Mouse (Mus musculus) hindbrain, postnatal 0 days (tissue): ENCODE data around the gene Satb2. TPM values are rescaled to one million over a fixed set of nuclear protein-coding genes. Genes with fewer than 3 reads are reported as not detected.
"Not testable (repeated sequence)": the region's sequence is repeated elsewhere in the genome, so short reads cannot be mapped to it uniquely, and the experiment has no call there.

Experiments used
- ATAC-seq: fragments of 200-750 bp; cut with Nextera tagmentation; 2 replicates; pipeline ENCODE4 v1.8.0; 2017; ENCODE audit warnings: mild to moderate bottlenecking, moderate TSS enrichment, moderate library complexity
- DNase-seq: peaks from one replicate; pipeline ENCODE4 v3.0.0-alpha.2; 2015; ENCODE audit warnings: low spot score
- H3K27ac ChIP-seq: fragments of 300-500 bp; sonication (generic); 2 replicates; pipeline ENCODE4 v1.5.1; 2014; ENCODE audit warnings: mild to moderate bottlenecking
- H3K27me3 ChIP-seq: fragments of 300-500 bp; sonication (generic); 2 replicates; pipeline ENCODE4 v1.6.1; 2014; ENCODE audit warnings: low read length, mixed read lengths; ENCODE audit not compliant: insufficient read depth
- H3K36me3 ChIP-seq: fragments of 300-500 bp; sonication (generic); 2 replicates; pipeline ENCODE4 v1.6.1; 2014; ENCODE audit warnings: low read length, mixed read lengths; ENCODE audit not compliant: insufficient read depth
- H3K4me1 ChIP-seq: fragments of 300-500 bp; sonication (generic); 2 replicates; pipeline ENCODE4 v1.6.1; 2014; ENCODE audit warnings: antibody characterized with exemption, low read length, mixed read lengths; ENCODE audit not compliant: insufficient read depth
- H3K4me2 ChIP-seq: fragments of 300-500 bp; sonication (generic); 2 replicates; pipeline ENCODE4 v1.6.1; 2014; ENCODE audit warnings: low read depth, mild to moderate bottlenecking, low read length, moderate library complexity, mixed read lengths
- H3K4me3 ChIP-seq: fragments of 300-500 bp; sonication (generic); 2 replicates; pipeline ENCODE4 v1.5.1; 2014; ENCODE audit warnings: low read length
- H3K9ac ChIP-seq: fragments of 300-500 bp; sonication (generic); replicated peaks from 2 replicates; pipeline ENCODE4 v1.6.1; 2014; ENCODE audit warnings: mild to moderate bottlenecking, low read length, moderate library complexity, mixed read lengths
- H3K9me3 ChIP-seq: fragments of 300-500 bp; sonication (generic); 2 replicates; pipeline ENCODE4 v1.6.1; 2016; ENCODE audit warnings: low read length, mixed read lengths
- CTCF ChIP-seq: IDR thresholded peaks from 2 replicates; pipeline ENCODE4 v1.5.1; 2016; ENCODE audit warnings: antibody characterized with exemption, control low read depth, low read depth
- WGBS: fragments of 180-500 bp; shearing (Covaris S2); extraction: QIAGEN DNeasy Blood & Tissue Kit; methylation state at CpG from one replicate; pipeline ENCODE4 v1.1.7; 2014; 5-methylcytosine and 5-hydroxymethylcytosine counted together
- polyA plus RNA-seq: library from polyadenylated mRNA; unstranded; fragments of >200 nt; fragmentation: Nextera tagmentation; extraction: Ambion mirVana; gene quantifications from 2 replicates; pipeline ENCODE4 v1.2.1, GENCODE M21; 2015
- total RNA-seq: library from RNA; depleted of rRNA; stranded (reverse); fragments of >200 nt; gene quantifications from 2 replicates; pipeline ENCODE4 v1.2.3, GENCODE M21; 2014

Satb2 gene
- total and polyA plus RNA-seq, 2 experiments from 2014 or later = 1.1 to 1.7 TPM

DNA sequence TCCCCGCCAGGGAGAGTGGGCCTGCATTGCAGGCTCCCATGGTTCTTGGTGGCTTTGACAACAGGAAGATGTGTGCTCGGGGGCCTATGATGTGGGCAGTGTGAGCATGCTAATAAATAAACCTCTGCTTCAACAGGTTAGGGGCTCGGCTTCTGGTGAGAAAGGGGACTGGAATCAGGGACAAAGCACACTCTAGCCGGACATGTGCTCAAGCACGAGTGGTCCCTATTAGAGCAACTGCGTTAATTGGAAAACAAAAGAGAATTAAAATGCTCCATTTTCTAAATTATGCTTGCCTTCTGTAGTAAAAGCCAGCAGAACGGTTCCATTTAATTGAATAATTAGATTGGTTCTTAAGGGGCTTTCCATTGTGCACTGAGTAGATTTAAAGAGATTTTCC lies 177.8 kb downstream of the Satb2 start:
- WGBS = 54% methylated on average over 7 of the region's 7 CpGs
- Histone ChIP-seq H3K4me1 (no peaks in the 10 kb centered on the region), H3K27ac (no peak overlapping the region), H3K27me3 (no peaks in the 10 kb centered on the region), H3K9ac (no peak overlapping the region), H3K36me3 (no peaks in the 10 kb centered on the region), H3K9me3 (no peaks in the 10 kb centered on the region), H3K4me2 (no peak overlapping the region), H3K4me3 (no peak overlapping the region)
- TF ChIP-seq CTCF = no peak
- ATAC-seq = no peak
- no peak for DNase-seq

DNA sequence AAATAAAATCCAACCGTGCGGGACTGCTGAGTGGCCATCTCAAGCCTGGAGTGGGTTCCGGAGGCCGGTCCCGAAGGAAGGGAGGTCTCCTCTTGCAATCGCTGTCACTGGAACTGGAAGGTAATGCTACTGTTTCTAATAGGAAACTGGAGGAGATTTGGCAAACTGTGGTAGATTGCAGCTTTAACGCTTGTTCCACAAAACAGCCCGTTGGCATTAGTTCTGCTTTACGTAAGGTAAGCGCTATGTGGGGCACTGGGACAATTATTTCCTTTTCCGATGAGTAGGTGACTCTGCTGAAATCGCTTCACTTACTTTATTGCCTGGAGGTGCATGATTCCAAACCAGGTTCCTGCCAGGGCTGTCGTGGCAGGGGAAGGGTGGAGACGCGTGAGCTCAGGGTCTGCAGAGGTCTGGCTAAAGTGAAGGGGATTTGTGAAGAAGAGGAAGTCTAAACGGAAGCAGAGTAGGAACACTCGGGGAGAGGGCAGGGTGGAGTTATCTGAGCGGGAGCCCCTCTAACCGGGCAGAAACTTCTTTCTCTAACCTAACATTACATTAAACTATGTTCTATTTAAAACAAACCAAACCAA lies 183.3 kb downstream of the Satb2 start:
- no peak for TF ChIP-seq CTCF
- Histone ChIP-seq H3K27ac (no peak overlapping the region), H3K9ac (no peak overlapping the region), H3K4me3 (no peak overlapping the region), H3K4me2 (no peak overlapping the region), H3K9me3 (no peaks in the 10 kb centered on the region), H3K27me3 (no peaks in the 10 kb centered on the region), H3K36me3 (no peaks in the 10 kb centered on the region), H3K4me1 (no peaks in the 10 kb centered on the region)
- DNase-seq (no peak), ATAC-seq (no peak)
- WGBS = 86% methylated on average over 19 of the region's 19 CpGs

DNA sequence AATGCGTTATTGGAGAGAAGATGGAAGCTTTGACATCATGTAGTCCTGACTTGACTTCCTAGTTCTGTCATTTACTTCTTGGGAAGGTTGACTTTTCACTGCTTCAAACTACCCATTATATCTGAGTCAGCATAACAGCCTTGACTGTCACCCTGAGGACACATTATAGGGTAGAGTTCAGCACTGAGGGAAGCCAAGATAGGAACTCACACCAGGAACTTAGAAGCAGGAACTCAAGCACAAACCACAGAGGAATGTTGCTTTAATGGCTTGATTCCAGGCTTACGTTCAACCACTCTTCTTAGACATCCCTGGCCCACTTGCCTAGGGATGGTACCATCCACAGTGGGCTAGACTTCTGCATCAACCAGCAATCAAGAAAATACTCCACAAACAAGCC lies 188.8 kb downstream of the Satb2 start:
- no peak overlapping the region for H3K4me2 ChIP-seq
- no peak overlapping the region for H3K27ac ChIP-seq
- TF ChIP-seq CTCF = no peak
- no peak overlapping the region for H3K9ac ChIP-seq
- no peaks in the 10 kb centered on the region for H3K27me3 ChIP-seq
- no peaks in the 10 kb centered on the region for H3K9me3 ChIP-seq
- H3K36me3 ChIP-seq = no peaks in the 10 kb centered on the region
- 93% methylated on average over 2 of the region's 2 CpGs for WGBS
- no peak overlapping the region for H3K4me3 ChIP-seq
- H3K4me1 ChIP-seq = no peaks in the 10 kb centered on the region
- DNase-seq (no peak), ATAC-seq (no peak)

DNA sequence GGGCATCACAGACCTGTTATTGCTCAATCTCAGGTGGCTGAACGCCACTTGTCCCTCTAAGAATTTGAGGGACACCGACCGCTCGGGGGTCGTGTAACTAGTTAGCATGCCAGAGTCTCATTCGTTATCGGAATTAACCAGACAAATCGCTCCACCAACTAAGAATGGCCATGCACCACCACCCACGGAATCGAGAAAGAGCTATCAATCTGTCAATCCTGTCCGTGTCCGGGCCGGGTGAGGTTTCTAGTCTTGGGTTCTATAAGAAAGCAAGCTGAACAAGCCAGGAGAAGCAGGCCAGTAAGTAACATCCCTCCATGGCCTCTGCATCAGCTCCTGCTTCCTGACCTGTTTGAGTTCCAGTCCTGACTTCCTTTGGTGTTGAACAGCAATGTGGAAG lies 196.3 kb downstream of the Satb2 start:
- not testable (repeated sequence) for ATAC-seq, H3K36me3 ChIP-seq, H3K4me2 ChIP-seq, H3K4me1 ChIP-seq, H3K27ac ChIP-seq, H3K9me3 ChIP-seq, H3K9ac ChIP-seq, DNase-seq, H3K4me3 ChIP-seq, H3K27me3 ChIP-seq
- WGBS = 90% methylated on average over 13 of the region's 13 CpGs

DNA sequence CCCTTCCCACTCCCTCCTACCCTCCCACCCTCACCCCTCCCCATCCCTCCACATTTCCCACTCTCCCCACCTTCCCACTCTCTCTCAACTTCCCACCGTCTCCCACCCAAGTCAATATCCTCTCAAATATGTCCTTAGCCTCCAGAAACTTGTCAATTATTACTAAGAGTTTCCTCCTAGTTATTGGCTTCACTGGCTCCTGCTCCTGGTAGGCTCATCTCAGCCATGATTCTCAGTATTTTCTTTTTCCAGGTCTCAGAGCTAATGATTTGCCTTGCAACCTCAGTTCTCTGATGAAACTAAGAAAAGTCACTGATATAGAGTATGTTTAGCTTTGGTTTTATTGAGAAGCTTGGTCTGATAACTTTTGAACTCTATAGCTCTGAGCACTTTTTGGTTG lies 214.2 kb downstream of the Satb2 start:
- Histone ChIP-seq H3K36me3 (no peaks in the 10 kb centered on the region), H3K4me1 (no peaks in the 10 kb centered on the region), H3K4me2 (no peak overlapping the region), H3K9ac (no peak overlapping the region), H3K27ac (no peak overlapping the region), H3K9me3 (no peaks in the 10 kb centered on the region), H3K27me3 (no peaks in the 10 kb centered on the region), H3K4me3 (no peak overlapping the region)
- no peak for TF ChIP-seq CTCF
- no peak for DNase-seq
- ATAC-seq = no peak
- 71% methylated on average over 1 of the region's 1 CpGs for WGBS

DNA sequence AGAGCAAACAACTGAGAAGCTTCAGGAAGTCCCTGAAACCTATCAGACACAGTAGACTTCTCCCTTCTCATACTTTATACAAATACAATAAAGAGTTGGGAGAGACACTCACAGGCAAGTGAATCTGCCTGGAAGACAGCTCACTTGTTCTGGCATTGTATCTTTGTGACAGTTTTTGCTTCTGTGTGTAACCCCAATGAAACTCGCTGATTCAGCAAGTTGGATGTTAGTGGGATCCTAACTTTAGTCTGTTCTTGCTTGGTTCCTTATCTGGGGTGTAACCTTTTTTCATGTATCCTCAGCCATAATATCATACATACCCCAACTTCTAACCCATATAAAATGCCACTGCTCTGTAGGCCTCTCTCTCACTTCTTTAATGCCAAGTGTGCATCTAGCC lies 216.9 kb downstream of the Satb2 start:
- 100% methylated on average over 1 of the region's 1 CpGs for WGBS
- Histone ChIP-seq H3K4me1 (no peaks in the 10 kb centered on the region), H3K9ac (no peak overlapping the region), H3K27me3 (no peaks in the 10 kb centered on the region), H3K4me3 (no peak overlapping the region), H3K4me2 (no peak overlapping the region), H3K9me3 (no peaks in the 10 kb centered on the region), H3K27ac (no peak overlapping the region), H3K36me3 (no peaks in the 10 kb centered on the region)
- ATAC-seq (no peak), DNase-seq (no peak)
- no peak for TF ChIP-seq CTCF

DNA sequence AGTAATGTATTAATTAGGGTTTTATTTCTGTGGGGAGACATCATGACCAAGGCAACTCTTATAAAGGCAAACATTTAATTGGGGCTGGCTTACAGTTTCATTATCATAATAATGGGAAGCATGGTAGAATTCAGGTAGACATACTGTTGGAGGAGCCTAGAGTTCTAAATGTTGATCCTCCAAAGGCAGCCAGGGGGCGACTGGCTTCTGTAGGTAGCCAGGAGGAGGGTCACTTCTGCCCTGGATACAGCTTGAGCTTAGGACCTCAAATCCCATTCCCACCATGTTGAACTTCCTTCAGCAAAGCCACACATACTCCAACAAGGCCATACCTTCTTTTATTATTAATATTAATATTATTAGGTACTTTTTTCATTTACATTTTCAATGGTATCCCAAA lies 225.2 kb downstream of the Satb2 start:
- H3K9me3 ChIP-seq = no peaks in the 10 kb centered on the region

More for the DNA sequence above, 225.2 kb downstream of the Satb2 start:
- H3K4me3 ChIP-seq = no peak overlapping the region
- no peak overlapping the region for H3K27ac ChIP-seq
- no peak for TF ChIP-seq CTCF
- ATAC-seq = no peak
- no peak for DNase-seq
- 47% methylated on average over 1 of the region's 1 CpGs for WGBS
- H3K4me1 ChIP-seq = no peaks in the 10 kb centered on the region
- no peaks in the 10 kb centered on the region for H3K36me3 ChIP-seq
- no peak overlapping the region for H3K9ac ChIP-seq
- H3K4me2 ChIP-seq = no peak overlapping the region
- H3K27me3 ChIP-seq = no peaks in the 10 kb centered on the region
